Mouse (Mus musculus) lung, postnatal 0 days (tissue): ENCODE measurements around the gene Cadm4. TPM values are rescaled to one million over a fixed set of nuclear protein-coding genes. Genes with fewer than 3 reads are reported as not detected.

Experiments
- ATAC-seq: fragments of 200-750 bp; cut with Nextera tagmentation; 2 replicates; pipeline ENCODE4 v1.8.0; 2017; ENCODE audit warnings: moderate library complexity
- DNase-seq: peaks from one replicate; pipeline ENCODE4 v3.0.0-alpha.2; 2016; ENCODE audit warnings: low spot score
- H3K27ac ChIP-seq: fragments of 300-500 bp; sonication (generic); 2 replicates; pipeline ENCODE4 v1.5.1; 2014; ENCODE audit warnings: antibody characterized with exemption, mild to moderate bottlenecking, low read length, mixed read lengths
- H3K27me3 ChIP-seq: fragments of 300-500 bp; sonication (generic); replicated peaks from 2 replicates; pipeline ENCODE4 v1.6.1; 2014; ENCODE audit warnings: low read length, mixed read lengths; ENCODE audit not compliant: insufficient read depth
- H3K36me3 ChIP-seq: fragments of 300-500 bp; sonication (generic); 2 replicates; pipeline ENCODE4 v1.6.1; 2014; ENCODE audit warnings: low read length, mixed read lengths; ENCODE audit not compliant: insufficient read depth
- H3K4me1 ChIP-seq: fragments of 300-500 bp; sonication (generic); 2 replicates; pipeline ENCODE4 v1.6.1; 2014; ENCODE audit warnings: antibody characterized with exemption, low read depth, low read length, mixed read lengths; ENCODE audit not compliant: insufficient read depth
- H3K4me2 ChIP-seq: fragments of 300-500 bp; sonication (generic); replicated peaks from 2 replicates; pipeline ENCODE4 v1.6.1; 2014; ENCODE audit warnings: low read depth, mild to moderate bottlenecking, low read length, moderate library complexity, mixed read lengths
- H3K4me3 ChIP-seq: fragments of 300-500 bp; sonication (generic); 2 replicates; pipeline ENCODE4 v1.5.1; 2014; ENCODE audit warnings: low read depth, low read length
- H3K9ac ChIP-seq: fragments of 300-500 bp; sonication (generic); replicated peaks from 2 replicates; pipeline ENCODE4 v1.6.1; 2014; ENCODE audit warnings: low read depth, mild to moderate bottlenecking
- H3K9me3 ChIP-seq: fragments of 300-500 bp; sonication (generic); 2 replicates; pipeline ENCODE4 v1.6.1; 2016; ENCODE audit warnings: low read length, mixed read lengths
- CTCF ChIP-seq: IDR thresholded peaks from 2 replicates; pipeline ENCODE4 v1.5.1; 2016; ENCODE audit warnings: antibody characterized with exemption, mild to moderate bottlenecking
- EP300 ChIP-seq: IDR thresholded peaks from 2 replicates; pipeline ENCODE4 v1.6.1; 2016; ENCODE audit warnings: antibody characterized with exemption, mild to moderate bottlenecking, control low read depth
- WGBS: fragments of 180-500 bp; shearing (Covaris S2); extraction: QIAGEN DNeasy Blood & Tissue Kit; methylation state at CpG from one replicate; pipeline ENCODE4 v1.1.7; 2014; 5-methylcytosine and 5-hydroxymethylcytosine counted together
- polyA plus RNA-seq: library from polyadenylated mRNA; unstranded; fragments of >200 nt; fragmentation: Nextera tagmentation; extraction: Ambion mirVana; gene quantifications from 2 replicates; pipeline ENCODE4 v1.2.1, GENCODE M21; 2015

Gene Cadm4
- polyA plus RNA-seq, 1 experiment from 2014 or later: 1.7 TPM

DNA sequence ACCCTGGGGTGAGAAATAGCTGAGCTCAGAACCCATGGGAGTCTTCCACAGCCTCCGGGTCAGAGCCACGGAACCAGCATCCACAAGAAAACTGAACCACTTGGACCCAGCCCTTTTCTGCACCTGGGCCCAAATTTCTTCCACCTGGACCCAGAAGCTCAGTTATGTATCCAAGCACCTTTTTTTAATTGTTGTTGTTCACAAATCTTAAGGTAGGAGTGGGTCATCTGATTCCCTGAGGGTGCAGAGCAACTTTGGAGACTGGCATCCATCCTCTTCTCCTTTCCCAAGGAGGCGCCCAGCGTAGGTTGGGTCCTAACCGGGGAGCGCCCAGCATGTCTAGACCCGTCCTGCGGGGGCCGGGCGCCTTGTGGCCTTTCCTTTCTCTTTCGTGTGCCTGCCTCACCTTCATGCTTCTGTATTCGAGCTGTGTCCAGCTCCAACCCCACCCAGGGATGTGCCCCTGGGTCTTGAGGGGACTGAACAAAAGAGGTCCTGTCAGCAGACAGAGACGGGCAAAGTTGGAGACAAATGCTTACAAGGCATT lies 64.3 kb downstream of the Cadm4 start, which contains the start of the genes Pinlyp and Xrcc1:
Gene Pinlyp (minus strand): TSS at position 51 of the 547 bp plus-strand sequence.
Gene Xrcc1 (plus strand): TSS at position 222 of the 547 bp plus-strand sequence.
- no peaks in the 10 kb centered on the region; the same call in 1 of the 2 replicates for H3K4me1 ChIP-seq
- H3K4me2 ChIP-seq: peak within 1 kb of the TSS; percentile 73
- H3K27ac ChIP-seq: peak within 1 kb of the TSS; percentile 64
- WGBS: 31% methylated on average over 13 of the region's 13 CpGs
- no peak for ATAC-seq
- no peaks in the 10 kb centered on the region for H3K27me3 ChIP-seq
- H3K36me3 ChIP-seq: no peaks in the 10 kb centered on the region
- H3K4me3 ChIP-seq: peak within 1 kb of the TSS; percentile 75
- no peaks in the 10 kb centered on the region for H3K9me3 ChIP-seq
- no peak for DNase-seq
- TF ChIP-seq EP300 (no peak), CTCF (no peak)
- H3K9ac ChIP-seq: peak within 1 kb of the TSS; percentile 77

DNA sequence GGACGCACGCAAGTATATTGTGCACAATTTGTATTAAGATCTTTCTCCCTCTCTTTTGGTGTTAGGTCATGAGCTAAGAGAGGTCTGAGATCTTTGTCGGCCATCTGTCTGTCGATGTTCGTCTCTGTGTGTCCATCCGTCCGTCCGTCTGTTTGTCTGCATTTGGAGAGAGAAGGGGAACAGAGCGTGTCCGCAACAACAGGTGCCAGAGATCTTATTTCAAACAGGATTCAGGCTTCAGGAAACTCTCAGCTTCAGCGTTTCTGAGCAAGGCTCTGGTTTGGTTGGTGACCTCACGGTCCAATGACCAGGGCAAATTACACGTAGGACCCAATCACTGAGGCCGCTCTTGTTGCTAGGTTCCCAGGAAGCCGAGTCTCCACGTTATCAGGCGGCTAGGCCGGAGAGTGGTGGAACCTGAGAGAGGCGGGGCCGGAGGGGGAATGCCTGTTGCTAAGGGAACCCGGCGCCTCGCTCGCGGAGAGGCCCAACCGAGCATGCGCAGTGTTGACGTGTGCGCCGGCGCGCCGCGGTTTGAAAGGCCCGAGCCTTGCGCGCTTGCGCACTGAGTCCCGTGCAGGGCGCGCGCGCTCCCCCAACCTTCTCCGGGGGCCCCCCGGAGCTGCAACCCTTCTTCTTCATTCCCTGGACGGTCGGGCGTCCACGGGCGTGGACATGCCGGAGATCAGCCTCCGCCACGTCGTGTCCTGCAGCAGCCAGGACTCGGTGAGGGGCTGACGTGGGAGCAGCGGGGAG lies 65.0 kb downstream of the Cadm4 start:
- peak overlapping the region; percentile 73 for H3K4me2 ChIP-seq
- ATAC-seq: peak; percentile 100
- no peaks in the 10 kb centered on the region for H3K36me3 ChIP-seq
- H3K27ac ChIP-seq: peak overlapping the region; percentile 64
- no peaks in the 10 kb centered on the region for H3K27me3 ChIP-seq
- H3K4me3 ChIP-seq: peak overlapping the region; percentile 75
- DNase-seq: peak; percentile 100
- TF ChIP-seq CTCF (no peak), EP300 (no peak)
- peak overlapping the region; percentile 77 for H3K9ac ChIP-seq
- no peaks in the 10 kb centered on the region; the same call in 1 of the 2 replicates for H3K4me1 ChIP-seq
- no peaks in the 10 kb centered on the region for H3K9me3 ChIP-seq
- WGBS: 2% methylated on average over 57 of the region's 57 CpGs

DNA sequence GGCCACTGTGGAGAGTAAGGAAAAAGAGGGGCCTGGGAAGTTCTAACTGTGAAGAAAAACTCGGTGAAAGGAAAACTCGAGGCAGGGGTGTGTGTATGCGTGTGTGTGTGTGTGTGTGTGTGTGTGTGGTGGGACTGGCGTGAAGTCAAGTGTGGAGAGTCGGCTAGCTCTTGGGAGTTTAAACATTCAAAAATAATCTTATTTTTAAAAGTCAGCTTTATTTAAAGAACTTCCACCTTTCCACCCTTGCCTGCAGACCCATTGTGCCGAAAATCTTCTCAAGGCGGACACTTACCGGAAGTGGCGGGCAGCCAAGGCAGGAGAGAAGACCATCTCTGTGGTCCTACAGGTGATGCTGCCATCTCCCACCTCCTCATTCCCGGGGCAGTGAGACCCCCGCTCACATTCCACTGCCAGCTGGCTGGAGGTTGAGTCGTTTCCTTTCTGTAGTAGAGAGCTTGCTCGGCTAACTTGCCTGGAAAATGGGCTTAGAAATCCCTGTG lies 65.8 kb downstream of the Cadm4 start:
- Histone ChIP-seq H3K36me3 (peaks cover 4% of the 10 kb centered on the region; the same call in 1 of the 2 replicates), H3K27me3 (no peaks in the 10 kb centered on the region), H3K9me3 (no peaks in the 10 kb centered on the region), H3K27ac (no peak overlapping the region), H3K4me2 (peak overlapping the region; percentile 73), H3K4me1 (no peaks in the 10 kb centered on the region; the same call in 1 of the 2 replicates), H3K9ac (peak overlapping the region; percentile 77), H3K4me3 (peak overlapping the region; percentile 75)
- ATAC-seq (no peak), DNase-seq (no peak)
- no peak for TF ChIP-seq EP300
- no peak for TF ChIP-seq CTCF
- 20% methylated on average over 13 of the region's 13 CpGs for WGBS

DNA sequence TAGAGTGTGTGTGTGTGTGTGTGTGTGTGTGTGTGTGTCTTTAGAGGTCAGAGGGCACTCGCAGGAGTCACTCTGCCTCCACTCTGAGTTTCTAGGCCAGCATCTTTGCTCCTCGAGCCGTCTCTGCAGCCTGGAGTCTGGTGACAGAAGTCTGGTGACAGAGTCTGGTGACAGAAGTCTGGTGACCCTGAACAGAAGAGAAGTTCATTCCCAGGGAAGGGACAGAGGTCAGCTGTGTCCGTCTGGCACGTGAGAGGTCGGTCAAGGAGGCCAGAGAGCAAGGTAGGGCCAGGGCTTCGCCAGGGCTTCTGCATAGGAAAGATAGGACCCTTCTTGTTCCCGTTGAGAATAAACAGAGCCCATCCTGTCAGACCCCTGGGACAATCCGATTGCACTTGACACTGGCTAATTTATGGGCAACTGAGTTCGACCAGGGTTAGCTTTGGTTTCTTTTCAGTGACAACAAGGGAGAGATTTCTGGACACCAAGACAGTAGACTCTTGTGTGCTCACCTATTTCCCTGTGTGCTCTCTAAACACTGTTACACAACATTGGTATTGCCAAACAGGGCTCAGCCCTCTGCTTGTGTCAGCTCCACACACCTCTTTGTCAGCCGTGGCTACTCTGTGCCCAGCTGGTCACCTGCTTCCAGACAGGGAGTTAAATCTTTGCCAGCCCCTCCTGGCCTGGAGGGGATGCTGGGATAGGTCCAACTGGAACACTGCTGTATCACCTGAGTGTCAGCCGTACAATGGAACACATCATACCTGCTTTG lies 70.3 kb downstream of the Cadm4 start:
- no peaks in the 10 kb centered on the region for H3K9me3 ChIP-seq
- H3K27ac ChIP-seq: no peak overlapping the region
- H3K4me2 ChIP-seq: no peak overlapping the region
- DNase-seq (no peak), ATAC-seq (no peak)
- H3K27me3 ChIP-seq: no peaks in the 10 kb centered on the region
- H3K4me3 ChIP-seq: no peak overlapping the region
- H3K36me3 ChIP-seq: peaks cover 4% of the 10 kb centered on the region; the same call in 1 of the 2 replicates
- no peak overlapping the region for H3K9ac ChIP-seq
- TF ChIP-seq CTCF: no peak
- TF ChIP-seq EP300: no peak
- no peaks in the 10 kb centered on the region; the same call in 1 of the 2 replicates for H3K4me1 ChIP-seq
- WGBS: 80% methylated on average over 12 of the region's 12 CpGs

Other genes with a start within 250 kb of the Cadm4 start
- gene Zfp109, start 244.5 kb upstream of the Cadm4 start, polyA plus RNA-seq: 1.2 and 1.7 TPM in 2 replicates
- 2.2 and 2.4 TPM in 2 replicates for gene Zfp108, start 227.2 kb upstream of the Cadm4 start, polyA plus RNA-seq
- gene Zfp93, start 211.6 kb upstream of the Cadm4 start, polyA plus RNA-seq: 4.4 and 5.3 TPM in 2 replicates
- gene Zfp61, start 180.8 kb upstream of the Cadm4 start, polyA plus RNA-seq: 15.7 and 16.7 TPM in 2 replicates
- 5.2 and 5.7 TPM in 2 replicates for gene Zfp94, start 165.4 kb upstream of the Cadm4 start, polyA plus RNA-seq
- gene Tescl, start 148.1 kb upstream of the Cadm4 start, polyA plus RNA-seq: 0.27 TPM in 2 replicates
- not detected in 2 replicates for gene Lypd5, start 132.8 kb upstream of the Cadm4 start, polyA plus RNA-seq
- 2.0 and 2.6 TPM in 2 replicates for gene Kcnn4, start 111.8 kb upstream of the Cadm4 start, polyA plus RNA-seq
- gene Smg9, start 82.4 kb upstream of the Cadm4 start, polyA plus RNA-seq: 15.2 and 16.4 TPM in 2 replicates
- 0.24 and 0.29 TPM in 2 replicates for gene Irgc1, start 29.7 kb upstream of the Cadm4 start, polyA plus RNA-seq
- 65.8 and 72.0 TPM in 2 replicates for gene Plaur, start 19.5 kb upstream of the Cadm4 start, polyA plus RNA-seq
- gene Zfp428, start 25.0 kb downstream of the Cadm4 start, polyA plus RNA-seq: 13.1 and 17.0 TPM in 2 replicates
- 0.06 and 0.10 TPM in 2 replicates for gene AC161166.1, start 30.4 kb downstream of the Cadm4 start, polyA plus RNA-seq
- 3.5 and 4.0 TPM in 2 replicates for gene Irgq, start 48.7 kb downstream of the Cadm4 start, polyA plus RNA-seq
- gene Pinlyp, start 64.1 kb downstream of the Cadm4 start, polyA plus RNA-seq: 0.19 and 0.39 TPM in 2 replicates
- gene Xrcc1, start 64.3 kb downstream of the Cadm4 start, polyA plus RNA-seq: 35.4 and 37.0 TPM in 2 replicates
- 13.4 and 14.5 TPM in 2 replicates for gene Ethe1, start 105.5 kb downstream of the Cadm4 start, polyA plus RNA-seq
- 1.5 TPM in 2 replicates for gene Zfp575, start 105.6 kb downstream of the Cadm4 start, polyA plus RNA-seq
- gene Phldb3, start 128.7 kb downstream of the Cadm4 start, polyA plus RNA-seq: 0.33 and 0.42 TPM in 2 replicates
- not detected in 2 replicates for gene Lypd3, start 154.5 kb downstream of the Cadm4 start, polyA plus RNA-seq
- gene Tex101, start 194.7 kb downstream of the Cadm4 start, polyA plus RNA-seq: not detected in 2 replicates
- gene BC049730, start 227.2 kb downstream of the Cadm4 start, polyA plus RNA-seq: not detected in 2 replicates
- not detected in 2 replicates for gene Gm4763, start 244.9 kb downstream of the Cadm4 start, polyA plus RNA-seq